Mouse (Mus musculus) midbrain, postnatal 0 days (tissue): ENCODE measurements at regions not wholly inside any gene's neighbourhood (a gene's known extent, or its start where the extent isn't known, plus 50 kb on each side); places are given as distances from the start of the nearest gene placed in this dataset.

Experiments
- ATAC-seq: fragments of 200-750 bp; cut with Nextera tagmentation; 2 replicates; pipeline ENCODE4 v1.8.0; 2017; ENCODE audit warnings: moderate number of reproducible peaks, mild to moderate bottlenecking, moderate TSS enrichment, moderate library complexity; ENCODE audit not compliant: low FRiP score
- DNase-seq: peaks from one replicate; pipeline ENCODE4 v3.0.0-alpha.2; 2015; ENCODE audit warnings: low spot score
- H3K27ac ChIP-seq: fragments of 300-500 bp; sonication (generic); 2 replicates; pipeline ENCODE4 v1.5.1; 2014; ENCODE audit warnings: low read depth, mild to moderate bottlenecking, low read length, mixed read lengths
- H3K27me3 ChIP-seq: fragments of 300-500 bp; sonication (generic); 2 replicates; pipeline ENCODE4 v1.6.1; 2014; ENCODE audit warnings: low read length, control low read depth, mixed read lengths; ENCODE audit not compliant: insufficient read depth
- H3K36me3 ChIP-seq: fragments of 300-500 bp; sonication (generic); 2 replicates; pipeline ENCODE4 v1.6.1; 2014; ENCODE audit warnings: low read length, control low read depth, mixed read lengths; ENCODE audit not compliant: insufficient read depth
- H3K4me1 ChIP-seq: fragments of 300-500 bp; sonication (generic); 2 replicates; pipeline ENCODE4 v1.6.1; 2014; ENCODE audit warnings: mild to moderate bottlenecking, control low read depth, antibody characterized with exemption, low read length, mixed read lengths; ENCODE audit not compliant: insufficient read depth
- H3K4me2 ChIP-seq: fragments of 300-500 bp; sonication (generic); 2 replicates; pipeline ENCODE4 v1.6.1; 2014; ENCODE audit warnings: low read depth, mild to moderate bottlenecking, low read length, mixed read lengths; ENCODE audit not compliant: poor library complexity, severe bottlenecking
- H3K4me3 ChIP-seq: fragments of 300-500 bp; sonication (generic); 2 replicates; pipeline ENCODE4 v1.5.1; 2014; ENCODE audit warnings: low read depth, mild to moderate bottlenecking, low read length, moderate library complexity
- H3K9ac ChIP-seq: fragments of 300-500 bp; sonication (generic); replicated peaks from 2 replicates; pipeline ENCODE4 v1.6.1; 2014; ENCODE audit warnings: mild to moderate bottlenecking, low read length, moderate library complexity, mixed read lengths; ENCODE audit not compliant: poor library complexity, severe bottlenecking
- H3K9me3 ChIP-seq: fragments of 300-500 bp; sonication (generic); 2 replicates; pipeline ENCODE4 v1.6.1; 2016; ENCODE audit warnings: low read length, control low read depth
- CTCF ChIP-seq: IDR thresholded peaks from 2 replicates; pipeline ENCODE4 v1.5.1; 2016; ENCODE audit warnings: antibody characterized with exemption, mild to moderate bottlenecking
- WGBS: fragments of 180-500 bp; shearing (Covaris S2); extraction: QIAGEN DNeasy Blood & Tissue Kit; methylation state at CpG from one replicate; pipeline ENCODE4 v1.1.7; 2014; 5-methylcytosine and 5-hydroxymethylcytosine counted together

DNA sequence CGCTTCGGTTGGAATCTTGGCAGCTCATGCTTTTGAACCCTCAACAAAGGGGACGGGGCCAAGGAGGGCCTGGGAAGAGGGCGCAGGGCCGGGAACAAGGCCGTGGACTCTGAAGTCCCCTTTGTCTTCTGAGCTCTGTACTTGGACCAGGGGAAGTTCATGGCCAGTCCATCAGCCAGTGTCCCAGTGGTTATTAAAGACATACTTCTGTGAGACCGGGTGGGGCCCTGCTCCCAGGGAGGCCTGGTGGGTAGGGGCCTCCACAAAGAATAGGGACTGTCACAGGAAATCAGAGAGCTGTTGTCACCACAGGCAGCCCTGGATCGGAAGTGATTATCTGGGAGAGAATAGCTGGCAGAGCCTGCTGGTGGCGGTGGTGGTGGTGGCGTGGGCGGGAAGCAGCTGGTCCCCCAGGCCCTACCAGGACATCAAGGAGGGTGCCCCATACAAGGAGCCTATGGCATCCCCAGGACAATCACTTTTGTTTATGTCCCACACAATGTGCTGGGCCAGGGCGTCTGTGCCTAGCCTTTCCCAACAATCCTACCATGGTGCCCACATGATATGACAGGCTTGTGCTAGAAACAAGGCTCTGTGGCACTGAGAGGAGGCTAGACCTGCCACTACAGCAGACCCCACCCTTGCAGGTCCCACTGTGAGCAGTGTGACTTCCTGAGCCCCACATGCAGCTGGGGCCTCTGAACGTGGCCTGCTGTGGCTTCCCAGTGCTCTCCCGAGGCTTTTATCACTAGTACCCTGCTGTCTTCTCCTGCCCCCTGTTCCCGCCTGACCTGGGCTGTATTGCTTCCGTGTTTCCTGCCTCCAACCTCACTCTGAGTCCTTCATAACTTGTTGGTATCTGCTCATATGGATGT, 96.0 kb upstream of the 1700021F07Rik start:
- H3K9ac ChIP-seq = no peak overlapping the region
- H3K27me3 ChIP-seq = no peaks in the 10 kb centered on the region
- H3K4me3 ChIP-seq = no peak overlapping the region
- no peak overlapping the region for H3K27ac ChIP-seq
- no peak overlapping the region for H3K4me2 ChIP-seq
- no peak for TF ChIP-seq CTCF
- DNase-seq (peak; percentile 30), ATAC-seq (no peak)
- WGBS = 53% methylated on average over 16 of the region's 16 CpGs
- no peaks in the 10 kb centered on the region for H3K9me3 ChIP-seq
- H3K4me1 ChIP-seq = no peaks in the 10 kb centered on the region
- no peaks in the 10 kb centered on the region for H3K36me3 ChIP-seq

DNA sequence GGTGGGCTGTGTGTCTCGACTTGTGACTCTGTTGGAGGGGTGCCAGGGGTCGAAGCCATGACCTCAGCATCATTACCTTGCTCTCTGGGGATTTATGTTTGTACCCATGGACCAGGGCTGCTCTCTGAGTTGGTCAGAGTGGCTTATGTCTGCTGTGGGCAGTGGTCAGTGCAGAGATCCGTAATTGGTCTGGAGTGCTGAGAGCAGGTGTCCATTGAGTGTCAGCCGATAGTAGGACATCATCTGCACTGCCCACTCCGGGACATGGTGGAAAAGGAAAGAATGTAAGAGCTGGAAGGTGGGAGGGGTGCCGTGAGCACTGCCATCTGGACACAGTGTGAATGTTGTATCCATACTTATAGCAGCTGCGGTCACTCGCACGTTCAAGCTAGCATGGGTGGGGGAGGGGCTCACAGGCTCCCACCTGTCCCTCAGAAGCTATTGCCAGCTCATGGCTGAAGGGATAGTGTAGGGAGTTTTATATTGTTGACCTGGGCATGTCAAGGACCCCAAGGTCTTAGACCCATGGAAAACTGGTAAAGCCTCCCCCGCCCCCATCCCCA, 94.4 kb upstream of the 1700021F07Rik start:
- DNase-seq = peak; percentile 62
- no peak overlapping the region for H3K4me2 ChIP-seq
- H3K36me3 ChIP-seq = no peaks in the 10 kb centered on the region
- H3K27ac ChIP-seq = no peak overlapping the region
- H3K4me3 ChIP-seq = no peak overlapping the region
- 0 out of 2 replicates have a peak, but pooled peaks have one; percentile 42 for ATAC-seq
- TF ChIP-seq CTCF = no peak
- 89% methylated on average over 10 of the region's 10 CpGs for WGBS
- H3K9me3 ChIP-seq = no peaks in the 10 kb centered on the region
- H3K9ac ChIP-seq = no peak overlapping the region
- no peaks in the 10 kb centered on the region for H3K4me1 ChIP-seq
- H3K27me3 ChIP-seq = no peaks in the 10 kb centered on the region

- WGBS = 82% methylated on average over 5 of the region's 5 CpGs
- no peak for ATAC-seq
These were observed 90.5 kb upstream of the 1700021F07Rik start for GRCm38 (mm10) chr2:173431841-173432240.

GRCm38 (mm10) chr2:173432258-173432657, 90.1 kb upstream of the 1700021F07Rik start:
- WGBS = 84% methylated on average over 3 of the region's 3 CpGs
- ATAC-seq (no peak), DNase-seq (no peak)
- H3K36me3 ChIP-seq = no peaks in the 10 kb centered on the region
- no peak overlapping the region for H3K27ac ChIP-seq
- H3K27me3 ChIP-seq = no peaks in the 10 kb centered on the region
- no peak overlapping the region for H3K9ac ChIP-seq
- TF ChIP-seq CTCF = no peak
- H3K4me3 ChIP-seq = no peak overlapping the region
- H3K4me1 ChIP-seq = 0 out of 2 replicates have a peak, but pooled peaks cover 3% of the 10 kb centered on the region
- no peaks in the 10 kb centered on the region for H3K9me3 ChIP-seq
- no peak overlapping the region for H3K4me2 ChIP-seq

More at GRCm38 (mm10) chr2:173431841-173432240, 90.5 kb upstream of the 1700021F07Rik start:
- Histone ChIP-seq H3K9me3 (no peaks in the 10 kb centered on the region), H3K4me3 (no peak overlapping the region), H3K4me1 (0 out of 2 replicates have a peak, but pooled peaks cover 3% of the 10 kb centered on the region), H3K9ac (no peak overlapping the region), H3K36me3 (no peaks in the 10 kb centered on the region), H3K27me3 (no peaks in the 10 kb centered on the region), H3K4me2 (no peak overlapping the region), H3K27ac (no peak overlapping the region)
- no peak for DNase-seq
- TF ChIP-seq CTCF = no peak

GRCm38 (mm10) chr2:173432886-173433624, 89.3 kb upstream of the 1700021F07Rik start:
- WGBS = 78% methylated on average over 9 of the region's 9 CpGs
- no peaks in the 10 kb centered on the region for H3K27me3 ChIP-seq
- H3K9ac ChIP-seq = no peak overlapping the region
- no peak for TF ChIP-seq CTCF
- H3K27ac ChIP-seq = no peak overlapping the region
- 0 out of 2 replicates have a peak, but pooled peaks cover 3% of the 10 kb centered on the region for H3K4me1 ChIP-seq
- H3K9me3 ChIP-seq = no peaks in the 10 kb centered on the region
- no peak for ATAC-seq
- no peaks in the 10 kb centered on the region for H3K36me3 ChIP-seq
- no peak overlapping the region for H3K4me2 ChIP-seq
- H3K4me3 ChIP-seq = no peak overlapping the region
- DNase-seq = no peak
